Mouse (Mus musculus) megakaryocyte progenitor cell, adult 5-6 weeks (primary cell): Measurements from ENCODE around the gene Lin54. TPM values are rescaled to one million over a fixed set of nuclear protein-coding genes. Genes with fewer than 3 reads are reported as not detected.

Experiments
- ATAC-seq: replicated peaks from 2 replicates; pipeline ENCODE4 v1.8.0; 2016; ENCODE audit warnings: mild to moderate bottlenecking, moderate TSS enrichment, inconsistent platforms; ENCODE audit not compliant: poor library complexity
- total RNA-seq, 2 experiments: library from RNA; stranded (forward) in 1 of 2; stranded (reverse) in 1 of 2; fragments of 157-497, 149-512 nt in 1 of 2; fragments of 200-1000 nt in 1 of 2; gene quantifications; 2 replicates each; pipeline versions ENCODE4 v1.2.3 to v1.2.4; 2015 to 2017

Lin54 gene
- total RNA-seq, 2 experiments from 2014 or later, result 30.1 to 31.1 TPM

DNA sequence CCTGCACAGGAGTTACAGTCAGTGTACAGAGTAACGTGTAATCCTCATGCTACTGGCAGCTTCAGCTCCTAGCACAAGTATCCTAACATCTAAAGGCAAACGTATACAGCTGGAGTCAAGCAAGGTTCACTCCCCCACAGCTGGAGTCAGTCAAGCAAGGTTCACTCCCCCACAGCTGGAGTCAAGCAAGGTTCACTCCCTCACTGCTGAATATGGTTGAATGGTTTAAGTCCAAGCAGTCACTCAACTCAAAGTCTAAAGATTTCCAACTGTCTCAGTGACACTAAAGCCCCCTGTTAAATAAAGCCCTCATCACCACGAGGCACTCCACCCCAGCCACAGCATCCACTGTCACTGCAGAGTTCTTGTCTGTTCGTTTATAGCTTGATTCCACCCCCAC lies 8.7 kb downstream of the Lin54 start:
- ATAC-seq, result no peak

DNA sequence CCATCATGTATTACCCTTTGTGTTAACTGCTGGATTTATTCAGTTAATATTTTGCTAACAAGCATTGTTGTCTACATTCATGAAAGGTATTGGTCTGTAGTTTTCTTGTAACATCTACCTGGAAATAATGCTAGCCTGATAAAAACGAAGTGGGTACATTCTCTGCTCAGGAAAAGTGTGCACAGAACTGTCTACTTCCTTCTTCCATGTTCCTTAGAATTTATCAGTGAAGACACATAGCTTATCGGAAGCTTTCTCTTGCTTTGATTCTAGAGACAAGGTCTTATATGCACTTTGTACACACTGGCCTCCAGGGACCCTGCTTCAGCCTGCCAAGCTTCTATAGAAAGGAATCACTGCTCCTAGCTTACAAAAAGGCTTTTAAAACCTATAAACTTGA lies 11.1 kb downstream of the Lin54 start:
- no peak for ATAC-seq

DNA sequence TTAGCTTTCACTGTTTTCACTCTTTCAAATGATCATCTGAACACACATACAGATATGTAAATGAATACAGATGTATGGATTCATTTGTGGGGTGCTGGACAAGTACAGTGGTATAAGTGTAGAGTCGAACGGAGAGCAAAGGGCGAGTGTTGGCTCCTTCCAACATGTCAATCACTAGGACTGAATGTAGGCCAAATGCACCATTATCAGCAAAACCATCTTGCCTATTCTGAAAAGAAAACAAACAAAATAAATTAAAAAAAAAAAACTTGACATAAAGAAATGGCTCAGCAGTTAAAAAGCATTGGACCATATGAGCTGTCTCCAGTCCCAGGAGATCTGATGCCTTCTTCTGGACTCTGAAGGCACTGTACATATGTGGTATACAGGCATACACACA lies 12.2 kb downstream of the Lin54 start:
- no peak for ATAC-seq

DNA sequence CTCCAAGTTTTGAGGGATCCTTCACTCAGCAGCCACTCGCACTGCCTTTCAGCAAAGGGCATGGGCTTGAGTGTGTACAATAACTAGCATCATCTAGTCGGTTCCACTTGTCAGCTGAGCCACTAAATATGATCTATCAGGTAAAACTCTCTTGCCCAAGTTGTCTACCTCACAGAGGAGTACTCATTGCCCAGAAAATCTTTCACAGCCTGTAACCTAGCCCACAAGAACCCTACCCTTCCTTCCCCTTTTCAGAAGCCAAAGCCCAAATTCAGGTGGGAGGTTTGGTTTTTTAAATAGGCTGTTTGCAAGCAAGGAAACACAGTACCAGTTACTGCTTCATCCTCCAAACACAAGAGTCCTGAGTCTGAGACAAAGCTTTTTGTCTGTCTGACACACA lies 13.3 kb downstream of the Lin54 start:
- ATAC-seq, result peak; percentile 54

DNA sequence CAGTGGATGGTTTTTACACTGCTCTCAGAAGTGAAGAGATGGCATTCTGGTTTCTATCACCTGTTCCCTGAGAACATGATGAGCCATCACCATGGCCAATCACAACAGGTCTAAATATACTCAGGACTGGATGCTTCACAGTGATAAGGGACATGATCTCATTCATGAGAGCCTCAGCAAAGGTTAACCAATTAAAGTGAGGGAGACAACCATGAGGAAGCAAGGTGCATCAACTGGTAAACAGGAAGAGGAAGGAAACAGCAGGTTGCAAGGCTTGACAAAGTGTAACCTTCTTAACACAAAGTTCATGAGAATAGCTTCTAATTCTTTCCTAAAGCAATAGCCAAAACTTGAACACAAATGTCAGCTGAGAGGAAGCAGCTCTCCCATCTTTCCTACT lies 16.9 kb downstream of the Lin54 start:
- no peak for ATAC-seq

DNA sequence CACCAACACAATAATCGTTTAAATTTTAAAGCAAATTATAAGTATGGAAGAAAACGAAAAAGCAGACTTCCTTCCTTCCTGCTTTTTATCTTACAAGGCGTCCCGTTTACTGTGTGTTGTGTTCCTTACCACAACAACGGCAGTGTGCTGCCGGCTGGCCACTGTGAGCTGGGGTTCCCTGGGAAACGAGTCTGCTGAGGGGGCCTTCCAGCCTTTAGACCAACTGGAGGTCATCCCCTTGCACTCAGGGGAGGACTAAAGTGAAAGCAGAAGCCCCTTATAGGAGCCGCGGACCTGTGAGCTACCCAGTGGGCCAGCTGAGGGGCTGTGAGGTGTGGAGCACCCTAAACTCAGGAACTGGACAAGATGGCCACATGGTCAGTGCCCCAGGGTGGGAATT lies 22.8 kb downstream of the Lin54 start:
- peak; percentile 50 for ATAC-seq

DNA sequence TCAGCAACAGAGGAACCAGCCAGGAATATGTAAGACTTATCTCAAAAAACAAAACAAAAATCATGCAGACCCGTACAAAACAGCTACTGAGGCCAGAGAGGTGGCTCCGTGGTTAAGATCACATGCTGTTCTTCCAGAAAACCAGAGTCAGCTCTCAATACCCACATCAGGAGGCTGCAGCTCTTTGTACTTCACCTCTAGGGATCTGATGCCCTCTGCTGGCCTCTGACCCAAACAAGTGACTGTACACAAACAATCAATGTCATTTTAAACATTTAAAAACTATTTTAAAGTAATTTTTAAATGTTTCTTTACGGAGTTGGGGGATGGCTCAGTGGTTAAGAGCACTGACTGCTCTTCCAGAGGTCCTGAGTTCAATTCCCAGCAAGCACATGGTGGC lies 24.1 kb downstream of the Lin54 start:
- ATAC-seq, result peak; percentile 77

DNA sequence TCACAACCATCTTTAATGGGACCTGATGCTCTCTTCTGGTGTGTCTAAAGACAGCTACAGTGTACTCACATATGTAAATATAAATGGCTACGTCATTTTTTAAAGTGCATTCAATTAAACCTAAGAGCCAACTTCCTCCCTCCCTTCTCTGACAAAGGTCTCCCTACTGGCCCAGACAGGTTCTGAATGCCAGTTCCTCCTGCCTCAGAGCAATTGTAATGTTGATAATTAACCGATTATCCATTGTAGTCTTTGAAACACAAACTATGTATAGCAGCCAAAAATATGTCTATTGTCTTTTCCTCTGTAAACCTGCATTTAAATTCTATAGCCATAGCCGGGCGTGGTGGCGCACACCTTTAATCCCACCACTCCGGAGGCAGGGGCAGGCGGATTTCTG lies 33.1 kb downstream of the Lin54 start:
- no peak for ATAC-seq

DNA sequence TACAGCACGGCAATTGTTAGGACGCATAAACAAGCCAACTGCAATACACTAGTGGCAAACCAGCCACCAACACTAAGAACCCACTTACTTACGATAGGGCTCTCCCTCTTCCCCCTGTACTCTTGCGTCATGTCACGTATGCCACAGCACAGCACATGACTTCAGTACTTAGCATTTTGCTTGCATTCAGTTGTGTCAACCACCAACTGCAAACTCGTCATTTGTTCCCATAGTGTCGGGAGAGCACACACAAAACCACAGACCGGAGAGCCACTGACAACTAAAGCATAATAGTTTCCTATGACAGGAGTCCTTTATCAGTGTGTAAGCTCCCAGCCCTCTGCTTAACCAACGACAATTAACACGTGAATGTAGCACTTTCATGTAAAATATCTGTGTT lies 33.8 kb downstream of the Lin54 start:
- peak; percentile 96 for ATAC-seq

DNA sequence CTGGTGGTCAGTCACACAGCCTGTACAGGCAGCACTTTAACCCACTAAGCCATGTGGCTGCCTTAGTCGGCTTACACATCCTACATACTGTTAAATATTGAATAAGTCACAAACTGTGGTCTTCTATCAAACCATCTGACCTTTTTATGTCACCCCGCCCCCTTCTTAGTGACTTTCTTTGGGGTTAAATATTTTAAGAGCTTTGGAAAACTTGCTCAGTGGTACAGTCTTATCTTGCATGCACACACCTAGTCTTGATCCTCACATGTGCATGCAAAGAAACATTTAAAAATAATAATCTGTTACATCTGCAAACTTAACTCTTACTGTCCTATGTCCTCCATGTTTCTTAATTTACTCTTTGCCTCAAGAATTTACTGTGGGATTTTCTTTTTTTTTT lies 38.1 kb downstream of the Lin54 start:
- peak; percentile 39 for ATAC-seq

DNA sequence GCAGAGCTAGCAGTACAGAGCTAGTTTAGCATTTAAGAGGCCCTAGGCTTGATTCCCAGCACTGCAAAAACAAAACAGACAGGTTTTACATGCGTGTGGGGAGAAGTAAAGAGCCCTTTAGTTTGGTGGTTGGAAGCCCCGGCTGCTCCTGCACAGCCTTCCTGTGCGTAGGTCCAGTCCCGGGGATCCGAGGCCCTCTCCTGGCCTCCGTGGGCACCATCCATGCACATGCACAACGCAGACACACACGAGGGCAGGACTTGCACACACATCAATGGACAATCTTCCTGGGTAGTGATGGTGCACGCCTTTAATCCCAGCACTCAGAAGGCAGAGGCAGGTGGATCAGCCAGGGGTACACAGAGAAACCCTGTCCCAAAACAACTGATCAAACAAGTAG lies 38.9 kb downstream of the Lin54 start:
- no peak for ATAC-seq

DNA sequence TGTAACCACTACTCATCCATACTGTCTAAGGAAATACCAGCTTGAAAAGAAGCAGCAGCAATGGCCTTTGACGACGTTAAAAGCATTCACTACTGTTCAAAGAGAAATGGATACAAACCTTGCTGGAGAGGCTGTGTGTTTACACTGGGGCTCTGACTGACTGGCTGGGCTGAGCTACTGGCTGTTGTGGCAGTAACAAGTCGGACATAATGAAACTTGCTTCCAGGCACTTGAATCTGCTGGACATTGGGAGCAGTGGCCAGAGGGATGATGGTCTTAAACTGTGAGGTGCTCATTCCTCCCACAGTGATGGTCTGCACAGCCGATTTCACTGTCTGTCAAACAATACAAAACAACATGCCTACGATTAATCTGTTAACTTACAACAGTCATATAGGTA lies 41.0 kb downstream of the Lin54 start:
- no peak for ATAC-seq

DNA sequence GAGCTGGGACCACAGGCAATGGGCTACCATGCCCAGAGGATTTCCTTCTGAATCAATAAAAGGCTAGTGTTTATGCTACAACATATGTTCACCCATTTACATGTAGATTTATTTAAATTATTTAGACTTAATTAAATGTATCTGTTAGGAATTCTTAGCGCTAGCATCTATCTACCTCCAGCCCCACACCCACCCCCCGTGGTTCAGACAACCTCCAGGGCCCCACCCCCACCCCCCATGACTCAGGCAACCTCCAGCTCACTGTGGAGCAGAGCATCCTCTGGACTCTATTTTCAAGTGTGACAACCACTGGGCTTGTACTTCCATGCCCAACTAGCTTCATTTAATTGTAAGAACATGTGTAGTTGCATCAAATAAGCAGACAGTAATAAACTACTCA lies 48.6 kb downstream of the Lin54 start:
- ATAC-seq, result no peak

DNA sequence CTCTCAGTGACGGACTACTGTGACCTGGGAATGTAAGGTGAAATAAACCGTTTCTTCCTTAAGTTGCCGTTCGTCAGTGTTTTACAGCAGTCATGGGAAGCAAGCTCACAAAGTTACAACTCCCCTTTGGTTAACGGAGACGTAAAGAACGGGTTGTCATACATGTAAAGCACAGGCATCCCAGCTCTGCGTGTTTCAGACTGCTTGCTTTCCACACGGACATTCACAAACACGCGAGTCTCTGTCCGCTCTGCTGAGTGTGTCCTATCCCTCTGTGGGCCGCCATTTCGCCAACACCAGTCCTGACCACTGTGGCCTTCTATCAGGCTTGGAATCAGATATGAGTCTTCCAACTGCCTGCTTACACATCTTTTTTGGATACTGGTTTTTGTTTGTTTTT lies 61.6 kb downstream of the Lin54 start:
- ATAC-seq, result no peak

DNA sequence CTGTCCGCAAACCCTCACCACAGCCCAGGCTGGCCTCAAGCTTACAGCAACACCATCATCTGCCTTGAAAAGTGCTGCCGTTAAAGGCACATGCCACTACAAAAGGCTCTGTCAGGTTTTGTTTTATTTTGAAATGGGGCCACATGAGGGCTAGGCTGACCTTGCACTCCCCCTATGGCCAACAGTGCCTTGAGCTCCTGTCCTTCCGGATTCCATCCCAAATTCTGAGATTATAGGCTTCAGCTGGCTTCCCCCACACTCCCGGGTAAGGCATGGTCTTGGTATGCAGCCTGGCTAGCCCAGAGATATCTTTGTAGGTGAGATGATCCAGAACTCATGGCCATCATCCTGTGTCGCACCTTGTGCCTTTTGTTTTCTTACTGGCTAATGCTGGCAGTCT lies 62.5 kb downstream of the Lin54 start:
- ATAC-seq, result no peak

DNA sequence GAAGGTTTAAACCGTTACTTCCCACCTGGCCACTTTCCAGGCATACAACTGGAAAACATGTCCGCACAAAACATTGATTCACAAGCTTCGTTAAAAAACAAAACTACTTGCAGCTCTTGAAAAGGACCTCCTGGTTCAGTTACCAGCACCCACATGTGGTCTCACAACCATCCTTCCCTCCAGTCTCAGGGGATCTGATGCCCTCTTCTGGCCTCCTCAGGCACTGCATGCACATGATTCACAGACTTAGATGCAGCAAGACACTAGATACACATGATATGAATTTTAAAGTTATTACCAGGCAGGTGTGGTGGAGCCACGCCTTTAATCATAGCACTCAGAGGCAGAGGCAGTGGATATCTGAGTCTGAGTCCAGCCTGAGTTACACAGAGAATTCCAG lies 63.4 kb downstream of the Lin54 start:
- peak; percentile 46 for ATAC-seq

DNA sequence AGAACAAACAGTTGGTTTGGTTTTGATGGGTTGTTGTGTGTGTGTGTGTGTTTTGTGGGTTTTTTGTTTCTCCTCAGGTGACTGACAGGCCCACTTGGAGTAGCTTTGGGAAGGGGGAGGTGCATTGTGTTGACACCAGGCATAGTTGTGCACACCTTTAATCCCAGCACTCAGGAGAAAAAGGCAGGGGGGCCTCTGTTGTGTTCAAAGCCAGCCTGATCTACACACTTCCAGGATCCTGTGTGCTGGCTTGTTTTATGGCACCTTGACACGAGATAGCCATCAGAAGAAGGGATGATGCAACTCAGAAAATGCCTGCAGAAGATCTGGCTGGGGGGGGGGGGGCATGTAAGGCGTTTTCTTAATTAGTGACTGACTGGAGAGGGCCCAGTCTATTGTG lies 69.5 kb downstream of the Lin54 start:
- no peak for ATAC-seq

DNA sequence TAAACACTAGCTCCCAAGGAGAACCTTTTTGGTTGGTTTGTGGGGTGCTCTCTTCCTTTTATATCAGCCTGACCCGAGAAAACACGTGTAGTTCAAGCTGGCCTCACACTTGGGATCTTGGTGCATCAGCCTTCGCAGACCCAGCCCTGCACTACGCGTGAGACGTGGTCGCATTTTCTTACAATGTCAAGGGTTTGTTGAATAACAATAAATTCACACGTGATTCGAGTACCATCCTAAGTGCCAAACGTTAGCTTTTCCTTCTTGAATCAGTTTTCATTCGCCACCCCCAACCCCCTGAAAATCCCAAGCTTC lies 70.4 kb downstream of the Lin54 start:
- ATAC-seq, result peak; percentile 4; the same call in 1 of the 2 replicates

DNA sequence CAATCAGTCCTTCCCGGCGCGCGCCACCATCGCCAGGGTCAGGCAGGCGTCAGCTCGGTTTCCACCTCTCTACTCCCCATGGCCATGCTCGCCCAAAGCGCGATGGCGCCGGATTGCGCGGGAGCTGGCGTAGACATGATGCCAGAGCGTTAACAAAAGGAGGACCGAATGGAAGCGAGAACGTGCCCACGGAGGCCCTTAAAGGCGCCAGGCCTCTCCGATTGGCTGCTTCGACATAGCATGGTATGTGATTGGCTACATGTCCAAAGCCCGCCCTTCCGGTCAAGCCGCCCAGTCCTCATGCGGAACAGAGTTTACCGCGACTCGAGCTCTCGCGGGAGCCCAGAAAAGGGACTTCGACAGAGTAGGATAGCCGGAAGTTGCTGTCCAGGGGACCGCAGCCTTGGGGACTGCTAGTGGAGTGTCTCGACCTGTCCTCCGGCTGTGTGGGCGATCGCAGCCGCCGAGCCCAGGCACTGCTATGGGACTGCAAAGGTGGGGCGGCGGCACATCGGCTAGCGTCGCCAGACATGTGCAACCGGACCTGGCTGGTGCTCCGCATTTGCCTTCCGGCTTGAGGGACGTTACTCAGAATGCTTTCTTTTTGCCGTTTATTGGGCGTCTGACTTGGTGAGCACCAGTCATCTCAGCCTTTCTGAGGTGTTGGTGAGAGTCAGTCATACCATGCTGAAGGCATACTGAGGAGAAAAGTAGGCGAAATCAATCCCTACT lies 70.9 kb downstream of the Lin54 start:
- peak; percentile 91 for ATAC-seq

DNA sequence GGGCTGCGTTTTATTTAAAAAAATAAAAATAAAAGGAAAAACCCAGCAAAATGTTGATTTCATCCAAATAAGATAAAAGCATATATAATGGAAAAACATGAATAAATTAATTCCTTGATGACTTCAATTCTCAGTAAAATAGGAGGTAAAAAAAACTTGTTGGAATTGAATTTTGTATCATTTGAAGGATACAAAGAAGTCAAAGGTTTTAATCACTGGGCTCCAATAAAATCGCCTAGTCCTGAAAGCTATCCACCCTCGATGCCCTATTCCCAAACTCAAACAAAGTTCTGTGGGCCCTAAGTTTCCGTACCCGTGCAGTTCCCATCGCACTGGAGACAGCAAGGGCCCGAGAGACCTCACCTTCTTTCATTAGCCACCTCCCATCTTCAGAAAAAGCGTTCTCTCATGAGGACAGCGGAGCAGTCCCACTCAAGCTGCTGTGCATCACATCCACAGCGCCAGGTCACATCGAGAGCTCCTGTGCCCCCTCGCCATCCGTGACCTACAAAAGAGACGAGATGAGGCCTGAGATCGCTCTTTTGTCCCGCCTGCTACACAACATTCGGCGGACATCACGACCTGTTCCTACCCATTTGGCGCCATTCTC lies 71.6 kb downstream of the Lin54 start:
- ATAC-seq, result peak; percentile 38

DNA sequence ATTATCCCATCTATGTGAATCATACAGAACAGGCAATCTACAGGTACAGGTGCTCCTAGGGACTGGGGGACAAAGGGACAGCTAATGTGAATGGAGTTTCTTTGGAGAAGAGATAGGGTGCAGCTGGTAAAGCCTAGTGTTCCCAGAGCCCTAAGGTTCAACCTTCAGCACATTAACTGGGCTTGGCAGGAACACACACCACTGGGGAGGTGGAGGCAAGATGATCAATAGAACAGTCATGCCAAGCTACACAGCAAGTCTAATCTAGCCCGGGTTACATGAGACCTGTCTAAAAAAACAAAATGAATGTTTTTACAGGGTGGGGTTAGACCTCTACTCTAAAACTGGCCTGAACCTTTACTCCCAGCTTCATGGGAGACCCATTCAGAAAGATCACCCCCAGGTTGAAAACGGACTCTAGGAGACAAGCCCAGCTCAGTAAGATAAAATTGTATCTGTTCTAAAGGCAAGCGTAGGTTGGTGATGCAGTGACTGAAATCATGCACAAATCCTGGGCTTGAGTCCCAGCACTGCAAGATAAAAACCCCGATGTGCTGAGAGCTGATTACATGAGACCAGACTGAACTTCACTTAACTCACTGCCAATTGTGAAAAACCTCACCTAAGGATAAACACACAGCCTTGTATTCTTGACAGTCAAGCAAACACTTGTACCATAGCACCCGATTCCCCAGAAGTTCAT lies 72.3 kb downstream of the Lin54 start:
- ATAC-seq, result peak; percentile 16

DNA sequence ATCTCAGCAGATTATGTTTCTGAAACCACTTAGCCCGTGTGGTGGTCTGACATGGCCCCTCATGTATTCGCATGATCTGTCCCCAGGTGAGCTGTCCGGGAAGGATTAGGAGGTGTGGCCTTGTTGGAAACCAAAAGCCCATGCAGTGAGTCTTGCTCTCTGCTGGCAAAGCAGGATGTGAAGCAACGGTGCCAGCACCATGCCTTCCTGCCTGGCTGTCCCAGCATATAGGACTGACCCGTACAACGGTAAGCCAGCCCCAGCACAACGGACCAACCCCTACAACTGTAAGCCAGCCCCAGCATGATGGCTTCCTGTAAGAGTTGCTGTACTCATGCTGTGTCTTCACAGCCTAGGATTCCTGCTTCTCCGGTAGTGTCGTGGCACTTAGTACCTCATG lies 73.2 kb downstream of the Lin54 start:
- peak; percentile 12; the same call in 1 of the 2 replicates for ATAC-seq
